Mouse (Mus musculus) limb, embryonic 10.5 days (tissue): ENCODE results near the gene Rab30. TPM values are rescaled to one million over a fixed set of nuclear protein-coding genes. Genes with fewer than 3 reads are reported as not detected.

Experiments
- DNase-seq: peaks from one replicate; pipeline ENCODE4 v3.0.0-alpha.2; 2017; ENCODE audit warnings: low spot score
- H3K27ac ChIP-seq: fragments of 300-500 bp; sonication (generic); 2 replicates; pipeline ENCODE4 v1.5.1; 2016; ENCODE audit warnings: mild to moderate bottlenecking
- H3K27me3 ChIP-seq: fragments of 300-500 bp; sonication (generic); 2 replicates; pipeline ENCODE4 v1.6.1; 2016; ENCODE audit warnings: low read depth, mild to moderate bottlenecking; ENCODE audit not compliant: poor library complexity, severe bottlenecking
- H3K36me3 ChIP-seq: fragments of 300-500 bp; sonication (generic); 2 replicates; pipeline ENCODE4 v1.6.1; 2016; ENCODE audit warnings: mild to moderate bottlenecking, moderate library complexity
- H3K4me1 ChIP-seq: fragments of 300-500 bp; sonication (generic); 2 replicates; pipeline ENCODE4 v1.6.1; 2016
- H3K4me3 ChIP-seq: fragments of 300-500 bp; sonication (generic); 2 replicates; pipeline ENCODE4 v1.5.1; 2016; ENCODE audit warnings: mild to moderate bottlenecking, moderate library complexity
- H3K9me3 ChIP-seq: fragments of 300-500 bp; sonication (generic); replicated peaks from 2 replicates; pipeline ENCODE4 v1.6.1; 2016; ENCODE audit warnings: mild to moderate bottlenecking
- WGBS: fragments of 180-500 bp; shearing (Covaris S2); methylation state at CpG from one replicate; pipeline ENCODE4 v1.1.7; 2016; 5-methylcytosine and 5-hydroxymethylcytosine counted together
- polyA plus RNA-seq: library from polyadenylated mRNA; unstranded; fragments of >200 nt; fragmentation: Nextera tagmentation; extraction: Ambion mirVana; gene quantifications from 2 replicates; pipeline ENCODE4 v1.2.1, GENCODE M21; 2016

Rab30 gene
- polyA plus RNA-seq, 1 experiment from 2014 or later, result 11.2 TPM

- Histone ChIP-seq H3K4me3 (no peak overlapping the region), H3K27ac (no peak overlapping the region), H3K27me3 (no peaks in the 10 kb centered on the region), H3K4me1 (no peaks in the 10 kb centered on the region), H3K36me3 (no peaks in the 10 kb centered on the region), H3K9me3 (no peaks in the 10 kb centered on the region)
- 83% methylated on average over 2 of the region's 2 CpGs for WGBS
- no peak for DNase-seq
Measured at GRCm38 (mm10) chr7:92842254-92842653, 100.9 kb downstream of the Rab30 start.

GRCm38 (mm10) chr7:92848246-92848645 lies 106.8 kb downstream of the Rab30 start:
- H3K9me3 ChIP-seq, result no peaks in the 10 kb centered on the region
- 87% methylated on average over 3 of the region's 3 CpGs for WGBS
- no peak overlapping the region for H3K4me3 ChIP-seq
- H3K27me3 ChIP-seq, result no peaks in the 10 kb centered on the region
- H3K36me3 ChIP-seq, result no peaks in the 10 kb centered on the region
- H3K4me1 ChIP-seq, result no peaks in the 10 kb centered on the region
- no peak for DNase-seq
- no peak overlapping the region for H3K27ac ChIP-seq

GRCm38 (mm10) chr7:92866526-92866925 lies 125.1 kb downstream of the Rab30 start:
- Histone ChIP-seq H3K9me3 (no peaks in the 10 kb centered on the region), H3K27ac (no peak overlapping the region), H3K27me3 (no peaks in the 10 kb centered on the region), H3K4me3 (no peak overlapping the region), H3K4me1 (no peaks in the 10 kb centered on the region), H3K36me3 (peaks cover 42% of the 10 kb centered on the region)
- no peak for DNase-seq
- 52% methylated on average over 2 of the region's 2 CpGs for WGBS

GRCm38 (mm10) chr7:92870161-92870560 lies 128.8 kb downstream of the Rab30 start:
- peaks cover 31% of the 10 kb centered on the region for H3K36me3 ChIP-seq
- DNase-seq, result no peak
- no peak overlapping the region for H3K4me3 ChIP-seq
- WGBS, result 84% methylated on average over 3 of the region's 3 CpGs
- H3K27me3 ChIP-seq, result no peaks in the 10 kb centered on the region
- H3K27ac ChIP-seq, result no peak overlapping the region
- H3K9me3 ChIP-seq, result no peaks in the 10 kb centered on the region
- peaks cover 7% of the 10 kb centered on the region for H3K4me1 ChIP-seq

- Histone ChIP-seq H3K4me1 (peaks cover 19% of the 10 kb centered on the region), H3K4me3 (no peak overlapping the region), H3K27ac (no peak overlapping the region), H3K36me3 (peaks cover 21% of the 10 kb centered on the region), H3K9me3 (no peaks in the 10 kb centered on the region), H3K27me3 (no peaks in the 10 kb centered on the region)
- no peak for DNase-seq
- WGBS, result 93% methylated on average over 4 of the region's 4 CpGs
Measured at GRCm38 (mm10) chr7:92871596-92871995, 130.2 kb downstream of the Rab30 start.

GRCm38 (mm10) chr7:92874116-92874675 lies 132.8 kb downstream of the Rab30 start, which contains the start of the genes Ddias and Prcp:
Ddias (minus strand) TSS chr7:92874247.
Prcp (plus strand) TSS chr7:92874470.
- WGBS, result under 1% methylated on average over 53 of the region's 53 CpGs
- Histone ChIP-seq H3K27ac (peak within 1 kb of the TSS; percentile 97), H3K36me3 (peaks cover 6% of the 10 kb centered on the region), H3K9me3 (no peaks in the 10 kb centered on the region), H3K27me3 (no peaks in the 10 kb centered on the region), H3K4me3 (peak within 1 kb of the TSS; percentile 68), H3K4me1 (peaks cover 28% of the 10 kb centered on the region)
- DNase-seq, result peak; percentile 98

GRCm38 (mm10) chr7:92874761-92875408 lies 133.5 kb downstream of the Rab30 start:
- H3K27ac ChIP-seq, result peak overlapping the region; percentile 97
- H3K4me1 ChIP-seq, result peaks cover 28% of the 10 kb centered on the region
- under 1% methylated on average over 29 of the region's 29 CpGs for WGBS
- peak; percentile 84 for DNase-seq
- H3K36me3 ChIP-seq, result peaks cover 4% of the 10 kb centered on the region
- peak overlapping the region; percentile 68 for H3K4me3 ChIP-seq
- no peaks in the 10 kb centered on the region for H3K9me3 ChIP-seq
- no peaks in the 10 kb centered on the region for H3K27me3 ChIP-seq

- 0 out of 2 replicates have a peak overlapping the region, but pooled peaks have one; percentile 97 for H3K27ac ChIP-seq
- peaks cover 6% of the 10 kb centered on the region for H3K36me3 ChIP-seq
- peak overlapping the region; percentile 68 for H3K4me3 ChIP-seq
- WGBS, result 49% methylated on average over 3 of the region's 3 CpGs
- H3K4me1 ChIP-seq, result peaks cover 28% of the 10 kb centered on the region
- DNase-seq, result no peak
- H3K9me3 ChIP-seq, result no peaks in the 10 kb centered on the region
- no peaks in the 10 kb centered on the region for H3K27me3 ChIP-seq
Measured at GRCm38 (mm10) chr7:92876066-92876465, 134.7 kb downstream of the Rab30 start.

GRCm38 (mm10) chr7:92876538-92876937 lies 135.1 kb downstream of the Rab30 start:
- H3K27ac ChIP-seq, result peak overlapping the region; percentile 77
- no peak for DNase-seq
- 44% methylated on average over 7 of the region's 7 CpGs for WGBS

GRCm38 (mm10) chr7:92878575-92879285 lies 137.3 kb downstream of the Rab30 start:
- H3K4me1 ChIP-seq, result peaks cover 30% of the 10 kb centered on the region
- H3K36me3 ChIP-seq, result peaks cover 2% of the 10 kb centered on the region; the same call in 1 of the 2 replicates
- H3K27ac ChIP-seq, result no peak overlapping the region
- H3K4me3 ChIP-seq, result no peak overlapping the region
- WGBS, result 77% methylated on average over 7 of the region's 7 CpGs
- H3K9me3 ChIP-seq, result no peaks in the 10 kb centered on the region
- no peaks in the 10 kb centered on the region for H3K27me3 ChIP-seq
- DNase-seq, result no peak

More at GRCm38 (mm10) chr7:92876538-92876937, 135.1 kb downstream of the Rab30 start:
- Histone ChIP-seq H3K27me3 (no peaks in the 10 kb centered on the region), H3K4me3 (peak overlapping the region; percentile 68), H3K36me3 (peaks cover 6% of the 10 kb centered on the region), H3K9me3 (no peaks in the 10 kb centered on the region), H3K4me1 (peaks cover 28% of the 10 kb centered on the region)

GRCm38 (mm10) chr7:92883850-92884716 lies 142.7 kb downstream of the Rab30 start:
- Histone ChIP-seq H3K27me3 (no peaks in the 10 kb centered on the region), H3K4me1 (peaks cover 12% of the 10 kb centered on the region; the same call in 1 of the 2 replicates), H3K27ac (no peak overlapping the region), H3K4me3 (no peak overlapping the region), H3K9me3 (no peaks in the 10 kb centered on the region), H3K36me3 (peaks cover 7% of the 10 kb centered on the region)
- DNase-seq, result no peak
- WGBS, result 93% methylated on average over 9 of the region's 9 CpGs

GRCm38 (mm10) chr7:92884998-92885660 lies 143.7 kb downstream of the Rab30 start:
- Histone ChIP-seq H3K27me3 (no peaks in the 10 kb centered on the region), H3K36me3 (peaks cover 5% of the 10 kb centered on the region; the same call in 1 of the 2 replicates), H3K4me1 (peaks cover 20% of the 10 kb centered on the region), H3K27ac (no peak overlapping the region), H3K4me3 (no peak overlapping the region), H3K9me3 (no peaks in the 10 kb centered on the region)
- 79% methylated on average over 6 of the region's 6 CpGs for WGBS
- no peak for DNase-seq
